Mouse (Mus musculus): ENCODE data around the gene Scrn1. TPM values are rescaled to one million over a fixed set of nuclear protein-coding genes. Genes with fewer than 3 reads are reported as not detected.

The Scrn1 gene
- total RNA-seq (2014; rRNA removed) (under 0.01 and 0.20 TPM in 2 replicates), polyA plus RNA-seq (2012; rRNA removed) (not detected in 2 replicates)

DNA sequence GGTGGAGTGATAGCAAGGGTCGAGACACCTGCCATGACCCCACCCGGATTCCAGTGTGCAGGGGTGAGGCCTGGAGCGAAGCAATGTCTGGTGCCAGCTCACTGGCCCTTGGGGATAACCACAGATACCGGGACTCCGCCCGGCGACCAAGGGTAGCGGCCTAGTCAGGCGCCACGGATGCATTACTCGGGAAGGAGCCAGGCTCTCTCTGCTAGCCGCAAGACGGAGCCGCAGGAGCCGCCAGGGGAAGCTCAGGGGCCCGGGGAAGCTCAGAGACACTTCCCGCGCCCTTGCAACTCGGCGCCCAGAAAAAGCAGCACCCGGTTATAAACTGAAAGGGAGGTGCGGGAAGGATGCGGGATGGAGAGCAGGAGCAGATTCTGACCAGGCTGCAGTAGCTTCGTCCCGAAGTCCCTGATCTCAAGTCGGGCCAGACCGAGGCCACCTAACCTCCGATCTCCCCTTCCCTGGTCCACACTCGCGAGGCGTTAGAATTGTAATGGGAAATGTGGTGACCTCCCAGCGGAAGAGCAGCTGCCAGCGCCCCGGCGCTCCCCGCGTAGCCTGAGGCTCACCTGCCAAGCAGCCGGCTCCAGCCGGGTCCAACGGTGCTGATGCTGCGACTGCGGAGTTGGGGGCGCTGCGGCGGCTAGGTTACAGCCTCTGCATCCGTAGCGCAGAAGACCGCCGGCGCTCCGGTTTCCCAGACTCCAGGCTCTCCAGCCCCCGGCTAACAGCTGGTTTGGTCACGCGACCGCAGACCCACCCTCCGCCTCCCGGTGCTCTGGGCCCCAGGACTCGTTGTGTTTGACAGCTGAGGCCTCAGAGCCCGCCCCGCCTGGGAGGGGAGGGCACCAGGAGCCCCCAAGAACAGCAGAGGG is at the start of gene Scrn1:
TSS of gene Scrn1 (minus strand) at position 825 of the 881 bp plus-strand sequence.
- no peak for DNase-seq (ENCODE audit: extremely low read depth, low read depth, low spot score)
- no peak within 1 kb of the TSS for H3K9ac ChIP-seq (ENCODE audit: low read depth, low read length)
- peak within 1 kb of the TSS; percentile 31; the same call in 1 of the 2 replicates for H3K4me3 ChIP-seq (ENCODE audit: insufficient read depth, low read depth, low read length)
- no peak within 1 kb of the TSS for H3K27ac ChIP-seq (replicated peaks; ENCODE audit: insufficient read depth, low read depth, low read length)
- 5% methylated on average over 60 of the region's 60 CpGs for WGBS
- no peaks in the 10 kb centered on the region for H3K79me2 ChIP-seq (ENCODE audit: control insufficient read depth, insufficient read depth, low read length)
- TF ChIP-seq CTCF (IDR thresholded peaks at IDR 0.05; ENCODE audit: low read depth, low read length) (no peak), POLR2A (IDR thresholded peaks at IDR 0.05; ENCODE audit: extremely low read depth, insufficient read depth, low read length) (no peak)
- H3K36me3 ChIP-seq (ENCODE audit: control insufficient read depth, insufficient read depth, low read length) = no peaks in the 10 kb centered on the region
- no peaks in the 10 kb centered on the region for H3K4me1 ChIP-seq (ENCODE audit: control insufficient read depth, insufficient read depth, low read length)
- peaks cover 15% of the 10 kb centered on the region for H3K27me3 ChIP-seq (ENCODE audit: control insufficient read depth, insufficient read depth, low read length)

DNA sequence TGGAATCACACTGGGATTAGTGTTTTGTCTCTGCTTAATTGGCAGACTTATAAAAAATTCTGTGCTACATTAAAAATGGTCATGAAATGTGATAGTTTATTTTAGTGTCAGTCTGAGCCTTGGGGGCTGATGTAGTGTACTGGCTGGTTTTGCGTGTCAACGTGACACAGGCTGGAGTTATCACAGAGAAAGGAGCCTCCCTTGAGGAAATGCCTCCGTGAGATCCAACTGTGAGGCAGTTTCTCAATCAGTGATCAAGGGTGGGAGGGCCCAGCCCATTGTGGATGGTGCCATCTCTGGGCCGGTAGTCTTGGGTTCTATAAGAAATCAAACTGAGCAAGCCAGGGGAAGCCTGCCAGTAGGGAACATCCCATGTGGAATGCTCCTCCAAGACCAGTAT is 40.0 kb upstream of the Scrn1 start:
- WGBS = 61% methylated on average over 4 of the region's 4 CpGs
- peaks cover 38% of the 10 kb centered on the region; the same call in 1 of the 2 replicates for H3K79me2 ChIP-seq (ENCODE audit: control insufficient read depth, insufficient read depth, low read length)
- no peaks in the 10 kb centered on the region for H3K27me3 ChIP-seq (ENCODE audit: control insufficient read depth, insufficient read depth, low read length)
- no peak overlapping the region for H3K27ac ChIP-seq (replicated peaks; ENCODE audit: insufficient read depth, low read depth, low read length)
- TF ChIP-seq POLR2A (IDR thresholded peaks at IDR 0.05; ENCODE audit: extremely low read depth, insufficient read depth, low read length) (no peak), CTCF (IDR thresholded peaks at IDR 0.05; ENCODE audit: low read depth, low read length) (no peak)
- no peak overlapping the region for H3K4me3 ChIP-seq (ENCODE audit: insufficient read depth, low read depth, low read length)
- no peak overlapping the region for H3K9ac ChIP-seq (ENCODE audit: low read depth, low read length)
- DNase-seq (ENCODE audit: extremely low read depth, low read depth, low spot score) = no peak
- no peaks in the 10 kb centered on the region for H3K36me3 ChIP-seq (ENCODE audit: control insufficient read depth, insufficient read depth, low read length)
- peaks cover 4% of the 10 kb centered on the region for H3K4me1 ChIP-seq (ENCODE audit: control insufficient read depth, insufficient read depth, low read length)

DNA sequence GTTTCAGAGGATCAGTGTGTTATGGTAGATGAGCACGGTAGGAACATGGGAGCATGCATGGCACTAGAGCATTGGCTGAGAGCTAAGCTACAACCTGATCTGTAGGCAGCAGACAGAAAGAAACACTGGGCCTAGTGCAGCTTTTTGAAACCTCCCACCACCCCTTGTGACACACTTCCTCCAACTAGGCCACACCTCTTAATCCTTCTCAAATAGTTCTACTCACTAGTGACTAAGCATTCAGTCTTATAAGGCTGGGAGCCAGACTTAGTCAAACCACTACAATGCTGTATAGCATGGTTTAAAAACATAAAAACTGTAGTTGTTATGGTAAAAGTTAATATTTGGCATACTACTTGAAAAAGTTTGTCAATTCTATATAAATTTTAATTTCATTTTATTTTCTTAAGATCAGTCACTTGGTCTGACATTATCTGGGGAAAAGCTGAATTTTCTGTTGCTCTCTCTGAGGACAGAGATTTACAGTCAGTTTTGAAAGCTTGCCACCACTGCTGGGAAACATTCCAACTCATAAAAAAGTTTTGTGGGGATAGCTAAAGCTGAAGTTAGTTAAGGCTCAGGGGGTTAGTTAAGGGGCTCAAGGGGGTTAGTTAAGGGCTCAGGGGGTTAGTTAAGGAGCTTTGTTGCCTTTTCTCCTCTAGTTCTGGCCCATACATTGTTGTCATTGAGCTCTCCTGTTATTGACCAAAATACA is 37.9 kb upstream of the Scrn1 start:
- Histone ChIP-seq H3K4me1 (ENCODE audit: control insufficient read depth, insufficient read depth, low read length) (peaks cover 15% of the 10 kb centered on the region), H3K79me2 (ENCODE audit: control insufficient read depth, insufficient read depth, low read length) (peaks cover 43% of the 10 kb centered on the region; the same call in 1 of the 2 replicates), H3K27ac (replicated peaks; ENCODE audit: insufficient read depth, low read depth, low read length) (no peak overlapping the region), H3K4me3 (ENCODE audit: insufficient read depth, low read depth, low read length) (no peak overlapping the region), H3K27me3 (ENCODE audit: control insufficient read depth, insufficient read depth, low read length) (no peaks in the 10 kb centered on the region), H3K9ac (ENCODE audit: low read depth, low read length) (no peak overlapping the region), H3K36me3 (ENCODE audit: control insufficient read depth, insufficient read depth, low read length) (no peaks in the 10 kb centered on the region)
- no peak for DNase-seq (ENCODE audit: extremely low read depth, low read depth, low spot score)
- whole genome bisulfite sequencing = 100% methylated on average over 1 of the region's 1 CpGs
- TF ChIP-seq CTCF (IDR thresholded peaks at IDR 0.05; ENCODE audit: low read depth, low read length) = no peak
- TF ChIP-seq POLR2A (IDR thresholded peaks at IDR 0.05; ENCODE audit: extremely low read depth, insufficient read depth, low read length) = no peak

DNA sequence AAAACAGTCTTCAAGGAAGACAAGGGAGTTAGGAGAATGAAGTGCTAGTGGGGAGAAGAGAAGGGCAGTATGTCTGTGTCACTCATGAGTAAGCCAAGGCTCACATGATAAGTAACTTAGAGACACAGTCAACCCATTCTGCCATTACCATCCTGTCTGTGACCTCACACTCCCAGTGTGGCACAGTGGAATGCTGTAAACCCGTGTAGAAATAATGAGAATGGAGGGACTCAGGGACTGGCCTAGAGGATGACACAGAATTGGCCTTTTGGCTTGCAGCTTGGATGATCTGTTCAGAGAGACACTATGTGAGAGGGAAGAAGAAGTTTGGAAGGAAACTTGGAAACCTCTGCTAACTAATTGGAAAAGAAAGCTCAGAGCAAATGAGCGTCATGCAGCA is 36.6 kb upstream of the Scrn1 start:
- Histone ChIP-seq H3K27me3 (ENCODE audit: control insufficient read depth, insufficient read depth, low read length) (no peaks in the 10 kb centered on the region), H3K79me2 (ENCODE audit: control insufficient read depth, insufficient read depth, low read length) (peaks cover 42% of the 10 kb centered on the region; the same call in 1 of the 2 replicates), H3K9ac (ENCODE audit: low read depth, low read length) (no peak overlapping the region), H3K36me3 (ENCODE audit: control insufficient read depth, insufficient read depth, low read length) (no peaks in the 10 kb centered on the region), H3K4me1 (ENCODE audit: control insufficient read depth, insufficient read depth, low read length) (peaks cover 22% of the 10 kb centered on the region), H3K4me3 (ENCODE audit: insufficient read depth, low read depth, low read length) (no peak overlapping the region), H3K27ac (replicated peaks; ENCODE audit: insufficient read depth, low read depth, low read length) (no peak overlapping the region)
- whole genome bisulfite sequencing = 85% methylated on average over 2 of the region's 2 CpGs
- TF ChIP-seq CTCF (IDR thresholded peaks at IDR 0.05; ENCODE audit: low read depth, low read length) (no peak), POLR2A (IDR thresholded peaks at IDR 0.05; ENCODE audit: extremely low read depth, insufficient read depth, low read length) (no peak)
- DNase-seq (ENCODE audit: extremely low read depth, low read depth, low spot score) = no peak

DNA sequence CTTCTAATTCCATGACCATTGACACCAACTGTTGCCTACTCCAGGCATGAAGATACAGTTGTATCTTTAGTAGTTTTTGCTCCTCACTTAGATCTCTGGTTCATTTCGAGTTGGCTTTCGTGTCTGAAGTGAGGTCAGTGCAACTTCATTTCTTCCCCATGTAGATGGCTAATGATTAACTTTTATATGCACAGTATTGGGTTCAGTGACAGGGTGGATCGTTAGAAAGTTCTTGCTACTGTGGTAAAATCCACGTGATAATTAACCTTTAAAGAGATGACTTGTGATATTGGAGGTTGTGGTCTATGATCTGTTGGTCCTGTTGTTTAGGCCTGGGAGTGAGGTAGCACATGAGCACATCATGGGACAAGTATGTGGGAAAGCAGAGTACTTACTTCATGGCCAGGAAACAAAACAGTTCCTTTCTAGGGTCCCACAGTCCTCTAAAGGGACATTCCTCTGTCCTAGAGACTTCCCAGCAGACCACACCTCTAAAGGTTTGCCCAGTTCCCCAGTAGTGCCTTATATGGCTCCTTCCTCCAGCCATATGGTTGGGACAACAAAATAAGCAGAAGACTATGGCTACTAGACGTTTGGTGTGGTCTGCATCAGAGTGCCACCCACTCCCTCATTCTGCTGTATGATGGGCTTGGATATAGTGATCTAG is 34.5 kb upstream of the Scrn1 start:
- TF ChIP-seq POLR2A (IDR thresholded peaks at IDR 0.05; ENCODE audit: extremely low read depth, insufficient read depth, low read length) = no peak
- no peak for TF ChIP-seq CTCF (IDR thresholded peaks at IDR 0.05; ENCODE audit: low read depth, low read length)
- H3K9ac ChIP-seq (ENCODE audit: low read depth, low read length) = 0 out of 2 replicates have a peak overlapping the region, but pooled peaks have one; percentile 30
- peaks cover 27% of the 10 kb centered on the region; the same call in 1 of the 2 replicates for H3K79me2 ChIP-seq (ENCODE audit: control insufficient read depth, insufficient read depth, low read length)
- H3K4me1 ChIP-seq (ENCODE audit: control insufficient read depth, insufficient read depth, low read length) = peaks cover 33% of the 10 kb centered on the region
- 25% methylated on average over 5 of the region's 5 CpGs for WGBS
- no peaks in the 10 kb centered on the region for H3K27me3 ChIP-seq (ENCODE audit: control insufficient read depth, insufficient read depth, low read length)
- no peak overlapping the region for H3K4me3 ChIP-seq (ENCODE audit: insufficient read depth, low read depth, low read length)
- DNase-seq (ENCODE audit: extremely low read depth, low read depth, low spot score) = peak; percentile 96
- H3K36me3 ChIP-seq (ENCODE audit: control insufficient read depth, insufficient read depth, low read length) = no peaks in the 10 kb centered on the region
- H3K27ac ChIP-seq (replicated peaks; ENCODE audit: insufficient read depth, low read depth, low read length) = peak overlapping the region; percentile 100

Data from liver, adult 2 months (tissue).